Mouse (Mus musculus) intestine, embryonic 16.5 days (tissue): Measurements from ENCODE around the gene Ech1. TPM values are rescaled to one million over a fixed set of nuclear protein-coding genes. Genes with fewer than 3 reads are reported as not detected.

ENCODE experiments used
- ATAC-seq: fragments of 200-750 bp; cut with Nextera tagmentation; 2 replicates; pipeline ENCODE4 v1.8.0; 2017; ENCODE audit warnings: moderate TSS enrichment, moderate library complexity
- H3K27ac ChIP-seq: fragments of 300-500 bp; sonication (generic); 2 replicates; pipeline ENCODE4 v1.5.1; 2014; ENCODE audit warnings: mild to moderate bottlenecking, low read length
- H3K27me3 ChIP-seq: fragments of 300-500 bp; sonication (generic); replicated peaks from 2 replicates; pipeline ENCODE4 v1.6.1; 2014; ENCODE audit warnings: low read length, control low read depth, mixed read lengths; ENCODE audit not compliant: control insufficient read depth, insufficient read depth
- H3K36me3 ChIP-seq: fragments of 300-500 bp; sonication (generic); 2 replicates; pipeline ENCODE4 v1.6.1; 2014; ENCODE audit warnings: low read length, control low read depth; ENCODE audit not compliant: control insufficient read depth, insufficient read depth
- H3K4me1 ChIP-seq: fragments of 300-500 bp; sonication (generic); 2 replicates; pipeline ENCODE4 v1.6.1; 2014; ENCODE audit warnings: low read length, control low read depth, mixed read lengths; ENCODE audit not compliant: control insufficient read depth, insufficient read depth
- H3K4me2 ChIP-seq: fragments of 300-500 bp; sonication (generic); 2 replicates; pipeline ENCODE4 v1.6.1; 2014; ENCODE audit warnings: low read depth, low read length, control low read depth
- H3K4me3 ChIP-seq: fragments of 300-500 bp; sonication (generic); 2 replicates; pipeline ENCODE4 v1.5.1; 2014; ENCODE audit warnings: mild to moderate bottlenecking, low read length
- H3K9ac ChIP-seq: fragments of 300-500 bp; sonication (generic); 2 replicates; pipeline ENCODE4 v1.6.1; 2014; ENCODE audit warnings: low read depth, low read length
- H3K9me3 ChIP-seq: fragments of 300-500 bp; sonication (generic); 2 replicates; pipeline ENCODE4 v1.6.1; 2016; ENCODE audit warnings: low read length, control low read depth; ENCODE audit not compliant: control insufficient read depth
- WGBS: fragments of 180-500 bp; shearing (Covaris S2); extraction: QIAGEN DNeasy Blood & Tissue Kit; methylation state at CpG from one replicate; pipeline ENCODE4 v1.1.7; 2014; 5-methylcytosine and 5-hydroxymethylcytosine counted together
- polyA plus RNA-seq: library from polyadenylated mRNA; unstranded; fragments of >200 nt; fragmentation: Nextera tagmentation; extraction: Ambion mirVana; gene quantifications from 2 replicates; pipeline ENCODE4 v1.2.1, GENCODE M21; 2015

Gene Ech1
- polyA plus RNA-seq, 1 experiment from 2014 or later: 347 TPM

DNA sequence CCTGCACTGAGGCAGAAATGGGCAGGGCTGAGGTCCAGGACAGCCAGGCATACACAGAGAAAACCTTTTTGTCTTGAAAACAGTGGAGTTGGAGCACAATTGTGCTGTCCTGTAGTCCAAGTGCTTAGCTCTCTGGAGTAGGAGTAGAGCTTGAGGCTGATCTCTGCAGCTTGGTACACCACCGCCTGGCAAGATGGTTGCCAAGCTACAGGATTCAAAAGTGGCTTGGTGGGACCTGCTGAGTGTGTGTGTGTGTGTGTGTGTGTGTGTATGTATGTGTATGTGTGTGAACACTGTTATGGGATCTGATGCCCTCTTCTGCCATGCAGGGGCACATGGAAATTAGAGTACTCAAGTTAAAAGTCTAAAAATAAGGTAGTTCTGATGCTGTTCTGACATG is 2.5 kb upstream of the Ech1 start:
- H3K36me3 ChIP-seq: peaks cover 33% of the 10 kb centered on the region
- peak overlapping the region; percentile 20 for H3K27ac ChIP-seq
- H3K9me3 ChIP-seq: no peaks in the 10 kb centered on the region
- no peaks in the 10 kb centered on the region for H3K27me3 ChIP-seq
- H3K9ac ChIP-seq: no peak overlapping the region
- no peak for ATAC-seq
- H3K4me1 ChIP-seq: peaks cover 59% of the 10 kb centered on the region
- no peak overlapping the region for H3K4me3 ChIP-seq
- whole genome bisulfite sequencing: 81% methylated on average over 1 of the region's 1 CpGs
- H3K4me2 ChIP-seq: no peak overlapping the region

DNA sequence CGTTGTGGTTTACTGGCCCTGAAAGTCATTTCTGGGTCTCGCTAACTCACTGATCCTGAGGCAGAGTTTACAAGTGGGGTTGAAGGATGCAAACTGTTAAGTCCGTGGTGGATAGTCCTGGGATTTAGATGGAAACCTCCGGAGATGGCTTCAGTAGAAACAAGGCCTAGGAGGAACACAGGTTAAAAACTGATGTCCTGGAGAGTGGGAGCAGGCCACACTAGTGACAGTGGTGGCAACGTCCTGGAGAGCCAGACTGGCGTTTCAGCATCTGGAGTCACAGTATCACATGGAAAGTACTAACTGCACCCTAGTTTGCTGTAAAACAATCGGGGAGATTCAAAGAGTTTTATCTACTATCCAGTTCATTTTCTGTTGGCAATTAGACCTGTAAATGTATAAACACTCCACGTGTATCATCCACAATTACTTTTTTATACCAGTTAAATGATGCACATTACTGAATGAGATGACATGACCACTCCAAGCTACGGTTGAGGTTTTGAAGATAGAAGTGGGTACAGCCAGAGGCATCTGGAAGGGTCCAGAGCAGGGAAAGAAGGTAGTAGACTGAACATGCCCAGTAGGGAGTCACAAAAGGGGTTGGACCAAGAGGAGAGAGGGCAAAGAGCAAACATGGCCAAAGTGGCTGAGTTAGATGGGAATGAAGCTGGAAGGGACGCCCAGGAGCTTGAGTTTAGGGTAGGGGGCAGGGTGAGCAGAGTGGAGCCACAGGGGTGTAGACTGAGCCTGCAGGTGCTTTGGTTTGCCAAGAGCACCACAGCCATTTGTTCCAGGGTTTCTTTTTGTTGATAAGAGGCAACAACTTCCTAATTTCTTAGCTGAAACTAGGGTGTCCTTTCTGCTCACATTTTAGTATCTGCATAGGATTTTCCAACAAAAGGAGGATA is 1.8 kb upstream of the Ech1 start:
- peaks cover 61% of the 10 kb centered on the region for H3K4me1 ChIP-seq
- H3K4me2 ChIP-seq: no peak overlapping the region
- peaks cover 29% of the 10 kb centered on the region for H3K36me3 ChIP-seq
- H3K9me3 ChIP-seq: no peaks in the 10 kb centered on the region
- 45% methylated on average over 10 of the region's 10 CpGs for WGBS
- ATAC-seq: no peak
- peak overlapping the region; percentile 96 for H3K27ac ChIP-seq
- H3K9ac ChIP-seq: no peak overlapping the region; the same call in 1 of the 2 replicates
- H3K27me3 ChIP-seq: no peaks in the 10 kb centered on the region
- H3K4me3 ChIP-seq: no peak overlapping the region

DNA sequence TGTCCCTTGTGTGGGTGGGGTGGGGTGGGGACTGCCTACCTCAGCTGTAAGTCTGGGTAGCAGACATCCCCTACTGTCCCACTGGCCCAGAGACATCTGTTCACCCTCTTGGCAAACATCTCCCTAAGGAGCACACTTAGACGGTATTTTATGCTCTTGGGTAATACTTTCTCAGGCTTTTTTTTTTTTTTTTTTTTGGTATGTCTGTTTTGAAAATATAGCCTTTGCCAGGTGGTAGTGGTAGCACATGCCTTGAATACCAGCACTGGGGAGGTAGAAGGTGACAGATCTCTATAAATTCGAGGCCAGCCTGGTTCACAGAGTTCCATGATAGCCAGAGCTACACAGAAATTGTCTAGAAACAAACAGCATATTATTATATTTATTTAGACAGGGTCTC is 1.1 kb upstream of the Ech1 start:
- H3K36me3 ChIP-seq: peaks cover 22% of the 10 kb centered on the region
- WGBS: 47% methylated on average over 2 of the region's 2 CpGs
- H3K4me3 ChIP-seq: no peak overlapping the region
- no peaks in the 10 kb centered on the region for H3K27me3 ChIP-seq
- H3K9ac ChIP-seq: no peak overlapping the region
- H3K4me2 ChIP-seq: no peak overlapping the region
- peak overlapping the region; percentile 96 for H3K27ac ChIP-seq
- ATAC-seq: no peak
- H3K9me3 ChIP-seq: no peaks in the 10 kb centered on the region
- peaks cover 55% of the 10 kb centered on the region for H3K4me1 ChIP-seq

DNA sequence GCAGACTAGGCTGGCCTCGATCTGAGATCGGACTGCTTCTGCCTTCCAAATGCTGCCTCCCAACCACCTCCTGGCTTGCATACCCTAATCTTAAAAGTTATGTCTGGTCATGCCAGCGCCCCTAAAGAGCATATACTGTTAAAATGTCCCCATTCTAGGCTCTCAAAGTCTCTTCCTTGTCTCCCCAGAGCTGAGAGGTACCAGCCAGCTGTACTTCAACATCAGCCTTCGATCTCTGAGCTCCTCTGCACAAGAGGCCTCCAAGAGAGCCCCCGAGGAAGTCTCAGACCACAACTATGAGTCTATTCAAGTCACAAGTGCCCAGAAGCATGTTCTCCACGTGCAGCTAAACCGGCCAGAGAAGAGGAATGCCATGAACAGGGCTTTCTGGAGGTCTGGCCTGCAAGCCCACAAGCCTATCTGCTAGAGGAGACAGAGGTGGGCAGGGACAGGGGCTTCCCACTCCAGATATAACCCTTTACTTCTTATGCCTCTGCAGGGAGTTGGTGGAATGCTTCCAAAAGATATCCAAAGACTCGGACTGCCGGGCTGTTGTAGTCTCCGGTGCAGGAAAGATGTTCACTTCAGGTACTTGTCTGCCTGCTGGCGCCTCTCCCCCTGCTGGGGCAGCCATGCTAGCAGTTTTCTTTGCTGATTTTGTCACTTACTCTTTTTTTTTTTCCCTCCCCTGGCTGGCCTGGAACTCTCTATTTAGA is 827 bp downstream of the Ech1 start:
- Histone ChIP-seq H3K4me3 (peak overlapping the region; percentile 57), H3K4me2 (peak overlapping the region; percentile 73), H3K4me1 (peaks cover 47% of the 10 kb centered on the region), H3K9me3 (no peaks in the 10 kb centered on the region), H3K36me3 (peaks cover 23% of the 10 kb centered on the region), H3K27me3 (no peaks in the 10 kb centered on the region), H3K27ac (peak overlapping the region; percentile 92), H3K9ac (peak overlapping the region; percentile 75)
- WGBS: 50% methylated on average over 11 of the region's 11 CpGs
- no peak for ATAC-seq

DNA sequence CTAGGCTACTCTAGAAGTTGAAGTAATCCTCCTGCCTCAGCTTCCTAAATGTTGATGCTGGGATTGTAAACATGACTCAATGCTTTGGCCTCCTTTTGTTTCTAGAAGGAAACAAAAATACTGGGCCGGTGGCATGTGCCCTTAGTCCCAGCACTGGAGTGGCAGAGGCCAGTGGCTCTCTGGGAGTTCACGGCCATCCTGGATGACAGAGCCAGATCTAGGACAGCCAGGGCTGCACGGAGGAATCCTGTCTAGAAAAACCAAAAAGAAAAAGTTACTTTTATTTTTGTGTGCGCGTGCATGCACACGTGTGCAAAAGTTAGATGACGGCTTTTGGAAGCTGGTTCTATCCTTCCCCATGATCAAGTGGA is 1.4 kb downstream of the Ech1 start:
- H3K4me2 ChIP-seq: peak overlapping the region; percentile 73
- no peak for ATAC-seq
- peak overlapping the region; percentile 92 for H3K27ac ChIP-seq
- peaks cover 19% of the 10 kb centered on the region for H3K36me3 ChIP-seq
- H3K4me1 ChIP-seq: peaks cover 47% of the 10 kb centered on the region
- no peaks in the 10 kb centered on the region for H3K27me3 ChIP-seq
- no peaks in the 10 kb centered on the region for H3K9me3 ChIP-seq
- WGBS: 91% methylated on average over 7 of the region's 7 CpGs
- H3K9ac ChIP-seq: peak overlapping the region; percentile 75
- H3K4me3 ChIP-seq: no peak overlapping the region; the same call in 1 of the 2 replicates

DNA sequence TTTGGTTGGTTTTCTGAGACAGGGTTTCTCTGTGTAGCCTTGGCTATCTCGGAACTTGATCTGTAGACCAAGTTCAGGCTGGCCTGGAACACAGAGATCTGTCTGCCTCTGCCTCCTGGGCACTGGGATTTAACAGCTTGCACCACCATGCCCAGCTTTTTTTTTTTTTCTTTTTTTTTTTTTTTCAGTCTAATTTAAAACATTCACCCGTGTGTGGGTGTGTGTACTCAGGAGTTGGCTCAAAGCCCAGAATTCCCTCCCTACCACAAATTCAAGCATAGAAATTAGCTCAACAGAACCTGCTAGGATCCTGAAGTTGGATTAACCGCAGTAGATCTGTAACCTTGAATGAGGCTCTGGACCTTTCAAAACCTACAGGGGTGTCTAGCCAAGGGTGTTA is 2.3 kb downstream of the Ech1 start:
- H3K9me3 ChIP-seq: no peaks in the 10 kb centered on the region
- 0 out of 2 replicates have a peak overlapping the region, but pooled peaks have one; percentile 6 for H3K27ac ChIP-seq
- no peak overlapping the region for H3K4me2 ChIP-seq
- H3K9ac ChIP-seq: no peak overlapping the region
- no peaks in the 10 kb centered on the region for H3K27me3 ChIP-seq
- H3K4me3 ChIP-seq: no peak overlapping the region
- 44% methylated on average over 3 of the region's 3 CpGs for WGBS
- ATAC-seq: no peak
- H3K4me1 ChIP-seq: peaks cover 42% of the 10 kb centered on the region
- peaks cover 15% of the 10 kb centered on the region for H3K36me3 ChIP-seq

DNA sequence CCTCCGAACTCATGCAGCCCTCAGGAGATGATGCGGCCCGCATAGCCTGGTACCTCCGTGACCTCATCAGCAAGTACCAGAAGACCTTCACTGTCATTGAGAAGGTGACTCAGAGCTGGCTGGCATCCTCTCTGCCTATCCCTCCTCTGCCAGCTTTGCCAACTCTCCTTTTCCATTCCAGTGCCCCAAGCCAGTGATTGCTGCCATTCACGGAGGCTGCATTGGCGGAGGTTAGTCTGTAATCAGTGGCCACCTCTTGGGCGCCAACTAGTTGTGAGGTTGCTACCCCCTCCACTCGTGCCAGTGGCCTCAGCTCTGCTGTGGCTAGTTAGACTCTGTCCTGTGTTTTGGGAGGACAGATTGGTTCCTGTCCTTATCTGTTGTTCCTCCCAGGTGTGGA is 4.8 kb downstream of the Ech1 start:
- 93% methylated on average over 8 of the region's 8 CpGs for WGBS
- Histone ChIP-seq H3K9ac (no peak overlapping the region), H3K4me2 (no peak overlapping the region), H3K4me1 (peaks cover 27% of the 10 kb centered on the region), H3K9me3 (no peaks in the 10 kb centered on the region), H3K4me3 (no peak overlapping the region), H3K36me3 (peaks cover 12% of the 10 kb centered on the region), H3K27ac (no peak overlapping the region), H3K27me3 (no peaks in the 10 kb centered on the region)
- no peak for ATAC-seq

DNA sequence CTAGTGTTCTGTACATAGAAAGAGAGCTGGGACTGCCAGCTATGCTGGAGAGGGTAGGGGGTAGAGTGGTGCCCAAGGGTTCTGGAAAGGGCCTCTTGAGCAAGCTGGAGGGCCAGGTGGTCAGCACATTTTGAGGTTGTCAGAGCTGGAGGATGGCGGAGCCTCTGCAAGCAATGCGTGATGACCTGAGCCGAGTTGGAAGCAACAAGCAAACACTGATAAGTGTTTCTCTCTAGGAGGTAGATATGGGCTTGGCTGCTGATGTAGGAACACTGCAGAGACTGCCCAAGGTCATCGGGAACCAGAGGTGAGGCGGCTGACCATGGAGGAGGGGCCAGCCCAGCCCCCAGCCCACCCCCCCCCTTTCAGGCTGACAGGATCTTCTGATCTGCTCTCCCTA is 6.0 kb downstream of the Ech1 start:
- no peaks in the 10 kb centered on the region for H3K9me3 ChIP-seq
- no peaks in the 10 kb centered on the region for H3K27me3 ChIP-seq
- peaks cover 12% of the 10 kb centered on the region for H3K36me3 ChIP-seq
- H3K27ac ChIP-seq: peak overlapping the region; percentile 96
- H3K4me3 ChIP-seq: no peak overlapping the region
- peak overlapping the region; percentile 13 for H3K4me2 ChIP-seq
- no peak for ATAC-seq
- WGBS: 64% methylated on average over 5 of the region's 5 CpGs
- peak overlapping the region; percentile 56 for H3K9ac ChIP-seq
- H3K4me1 ChIP-seq: peaks cover 24% of the 10 kb centered on the region

DNA sequence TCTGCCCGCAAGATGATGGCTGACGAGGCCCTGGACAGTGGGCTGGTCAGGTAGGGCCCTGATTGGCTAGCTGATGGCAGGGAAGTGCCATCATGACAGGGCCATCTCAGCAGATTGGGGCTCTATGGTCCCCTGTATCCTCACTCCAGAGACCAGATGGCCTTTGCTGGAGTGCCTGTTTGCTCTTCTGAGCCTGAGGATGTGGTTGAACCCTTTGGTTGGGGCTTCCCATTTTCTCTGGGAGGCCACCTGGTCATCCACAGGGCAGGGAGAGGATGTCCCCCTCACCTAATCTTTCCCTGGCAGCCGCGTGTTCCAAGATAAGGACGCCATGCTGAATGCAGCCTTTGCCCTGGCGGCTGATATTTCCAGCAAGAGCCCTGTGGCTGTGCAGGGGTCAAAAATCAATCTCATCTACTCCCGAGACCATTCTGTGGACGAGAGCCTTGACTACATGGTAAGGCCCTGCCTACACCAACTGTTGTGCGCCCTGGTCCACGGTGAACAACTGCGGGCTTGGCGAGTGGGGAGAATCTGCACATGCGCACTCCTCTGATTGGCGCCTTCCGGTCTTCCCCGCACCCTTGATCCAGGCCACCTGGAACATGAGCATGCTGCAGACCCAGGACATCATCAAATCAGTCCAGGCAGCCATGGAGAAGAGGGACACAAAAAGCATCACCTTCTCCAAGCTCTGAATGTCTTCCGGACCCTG is 6.6 kb downstream of the Ech1 start:
- WGBS: 71% methylated on average over 17 of the region's 17 CpGs
- Histone ChIP-seq H3K4me2 (peak overlapping the region; percentile 13), H3K36me3 (peaks cover 12% of the 10 kb centered on the region), H3K27ac (peak overlapping the region; percentile 96), H3K9me3 (no peaks in the 10 kb centered on the region), H3K4me1 (peaks cover 18% of the 10 kb centered on the region), H3K4me3 (peak overlapping the region; percentile 2; the same call in 1 of the 2 replicates), H3K9ac (peak overlapping the region; percentile 56), H3K27me3 (no peaks in the 10 kb centered on the region)
- ATAC-seq: peak; percentile 27
